Mouse (Mus musculus): ENCODE data around the gene Gm7271. TPM values are rescaled to one million over a fixed set of nuclear protein-coding genes. Genes with fewer than 3 reads are reported as not detected.

Gene Gm7271
- not detected for total RNA-seq (2021)
- long read RNA-seq, experiment 1, result 0 reads
- long read RNA-seq, experiment 2, result 0 reads

GRCm38 (mm10) chr5:76483811-76484210 lies at the start of gene Gm7271:
Gene Gm7271 (plus strand): TSS chr5:76484040.
- DNase-seq (ENCODE audit: low spot score in 2 of 2), result no peak

DNA sequence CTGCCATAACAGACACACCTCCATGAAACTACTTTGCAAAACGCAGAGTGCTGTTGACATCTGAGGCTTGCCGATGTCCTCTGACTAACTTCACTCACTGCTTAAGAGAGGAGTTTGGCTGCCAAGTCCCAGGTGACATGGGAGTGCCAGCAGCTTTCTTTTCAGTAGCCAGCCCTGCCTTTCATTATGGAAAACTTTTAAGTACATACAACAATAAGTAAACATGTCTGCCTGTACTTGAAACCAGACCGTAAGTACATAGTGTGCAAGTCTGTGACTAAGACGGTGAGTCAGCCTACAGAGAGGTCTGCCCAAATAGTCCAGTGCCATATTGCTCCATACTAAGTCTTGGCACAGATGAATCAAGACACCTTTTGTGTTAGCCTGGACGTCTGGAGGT lies 46.7 kb upstream of the Gm7271 start:
- DNase-seq (ENCODE audit: low spot score in 2 of 2), result no peak

DNA sequence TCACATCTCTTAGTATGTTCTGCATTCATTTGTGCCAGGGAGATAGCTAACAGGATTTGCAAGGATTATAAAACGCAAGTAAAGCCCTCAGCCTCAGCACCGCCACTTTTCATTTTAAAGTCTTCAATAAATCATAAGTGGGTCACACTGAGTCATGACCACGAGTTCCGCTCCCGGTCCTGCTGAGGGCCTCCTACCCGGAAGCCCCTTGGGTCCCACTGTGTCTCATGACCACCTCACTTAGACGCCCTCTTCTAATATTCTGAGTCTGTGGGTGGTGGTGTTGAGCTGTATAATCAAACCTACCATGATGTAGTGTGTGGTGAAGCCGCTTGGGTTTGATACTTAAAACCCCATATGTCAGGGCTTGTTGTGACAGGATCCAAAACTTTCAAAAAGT lies 46.1 kb upstream of the Gm7271 start:
- no peak for DNase-seq (ENCODE audit: low spot score in 2 of 2)

GRCm38 (mm10) chr5:76441431-76441830 lies 42.4 kb upstream of the Gm7271 start:
- DNase-seq (ENCODE audit: low spot score in 2 of 2), result no peak

DNA sequence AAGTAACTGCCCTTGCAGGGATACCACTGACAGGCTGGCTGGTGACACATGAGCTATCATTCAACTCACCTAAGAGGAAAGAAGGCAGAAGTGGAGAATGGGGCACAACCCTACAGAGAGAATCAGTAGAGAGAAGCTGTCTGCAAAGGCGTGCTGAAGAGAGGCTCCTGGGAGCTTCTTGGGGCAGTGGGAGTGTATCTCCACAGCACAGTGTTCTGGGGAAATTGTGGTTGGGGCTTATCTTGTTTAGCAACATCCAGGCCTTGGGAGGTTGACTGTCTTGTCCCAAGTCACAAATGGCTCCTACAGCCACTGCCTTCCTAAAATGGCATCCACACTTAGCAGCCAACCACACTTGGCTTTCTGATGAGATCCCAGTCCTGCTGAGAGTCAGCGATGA lies 8.9 kb upstream of the Gm7271 start:
- no peak for DNase-seq (ENCODE audit: low spot score in 2 of 2)

GRCm38 (mm10) chr5:76476873-76477272 lies 7.0 kb upstream of the Gm7271 start:
- DNase-seq (ENCODE audit: low spot score in 2 of 2), result no peak

GRCm38 (mm10) chr5:76477764-76478163 lies 6.1 kb upstream of the Gm7271 start:
- DNase-seq (ENCODE audit: low spot score in 2 of 2), result no peak

DNA sequence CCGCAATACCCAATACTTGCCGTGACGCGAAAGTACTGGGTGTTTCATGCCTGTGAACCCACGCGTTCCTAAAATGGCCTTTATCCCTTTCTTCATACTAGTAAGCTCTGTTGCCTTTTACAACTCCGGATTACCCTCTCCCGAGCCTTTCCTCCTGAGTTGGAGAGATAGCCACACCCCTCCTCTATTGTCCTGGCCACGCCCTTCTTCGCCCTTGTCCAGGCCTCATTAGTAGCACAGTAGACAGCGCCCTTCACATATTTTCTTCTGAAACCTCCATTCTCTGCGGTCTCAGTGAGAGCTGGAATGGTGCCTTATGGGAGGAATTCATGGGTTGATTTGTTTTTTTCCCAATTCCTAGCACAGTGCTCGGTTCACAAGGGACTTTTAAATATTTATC lies 11.3 kb downstream of the Gm7271 start:
- DNase-seq (ENCODE audit: low spot score in 2 of 2), result no peak

DNA sequence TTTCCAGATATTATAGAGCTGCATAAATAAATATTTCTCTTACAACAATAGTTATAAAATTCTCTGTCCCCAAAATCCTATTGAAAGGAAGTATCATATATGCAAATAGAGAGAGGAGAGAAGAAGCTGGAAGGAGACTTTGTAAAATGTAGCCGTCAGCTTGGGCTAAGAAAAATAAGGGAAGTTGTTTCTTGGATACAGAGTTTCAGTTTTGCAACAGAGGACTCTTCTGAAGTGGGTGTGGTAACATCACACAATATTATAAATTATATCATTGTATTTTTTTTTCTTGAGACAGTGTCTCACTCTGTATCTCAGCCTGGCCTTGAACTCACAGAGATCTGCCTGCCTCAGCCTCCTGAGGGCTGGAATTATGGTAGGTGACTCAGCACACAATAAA lies 38.6 kb downstream of the Gm7271 start:
- no peak for DNase-seq (ENCODE audit: low spot score in 2 of 2)

GRCm38 (mm10) chr5:76524623-76525022 lies 40.8 kb downstream of the Gm7271 start:
- no peak for DNase-seq (ENCODE audit: low spot score in 2 of 2)

- no peak for DNase-seq (ENCODE audit: low spot score in 2 of 2)
Observed at GRCm38 (mm10) chr5:76525066-76525465, 41.2 kb downstream of the Gm7271 start.

GRCm38 (mm10) chr5:76525829-76526228 lies 42.0 kb downstream of the Gm7271 start:
- no peak for DNase-seq (ENCODE audit: low spot score in 2 of 2)

- DNase-seq (ENCODE audit: low spot score in 2 of 2), result peak; percentile 92 to 95
Observed at GRCm38 (mm10) chr5:76529040-76529703, 45.3 kb downstream of the Gm7271 start, which contains the start of gene Exoc1. Gene Exoc1 (plus strand): TSS chr5:76529311.

DNA sequence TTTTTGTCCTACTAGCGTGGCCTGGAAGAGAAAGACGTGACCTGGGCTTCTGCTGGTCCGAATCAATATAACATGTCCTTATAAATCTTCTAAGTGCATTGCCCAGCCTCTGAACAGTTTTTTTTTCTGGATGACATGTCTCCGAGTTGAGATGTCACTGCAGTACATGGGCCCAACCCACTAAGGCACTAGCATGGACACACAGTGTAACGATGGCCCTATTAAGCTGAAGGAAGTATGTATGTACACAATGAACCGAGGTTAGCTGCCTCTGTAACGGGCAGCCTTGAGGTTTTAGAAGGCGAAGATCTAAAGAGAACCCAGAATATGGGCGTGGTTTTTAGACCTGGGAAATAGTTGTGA lies 45.8 kb downstream of the Gm7271 start:
- DNase-seq (ENCODE audit: low spot score in 2 of 2), result no peak

GRCm38 (mm10) chr5:76533186-76533585 lies 49.3 kb downstream of the Gm7271 start:
- no peak for DNase-seq (ENCODE audit: low spot score in 2 of 2)

- no peak for DNase-seq (ENCODE audit: low spot score in 2 of 2)
Observed at GRCm38 (mm10) chr5:76536231-76536630, 52.4 kb downstream of the Gm7271 start.

- DNase-seq (ENCODE audit: low spot score in 2 of 2), result peak in 1 of 2 experiments; percentile 40
Observed at GRCm38 (mm10) chr5:76537578-76537977, 53.7 kb downstream of the Gm7271 start.

- DNase-seq (ENCODE audit: low spot score in 2 of 2), result peak; percentile 39 to 59
Observed at GRCm38 (mm10) chr5:76540181-76540580, 56.3 kb downstream of the Gm7271 start.

- DNase-seq (ENCODE audit: low spot score in 2 of 2), result no peak
Observed at GRCm38 (mm10) chr5:76540842-76541241, 57.0 kb downstream of the Gm7271 start.

DNA sequence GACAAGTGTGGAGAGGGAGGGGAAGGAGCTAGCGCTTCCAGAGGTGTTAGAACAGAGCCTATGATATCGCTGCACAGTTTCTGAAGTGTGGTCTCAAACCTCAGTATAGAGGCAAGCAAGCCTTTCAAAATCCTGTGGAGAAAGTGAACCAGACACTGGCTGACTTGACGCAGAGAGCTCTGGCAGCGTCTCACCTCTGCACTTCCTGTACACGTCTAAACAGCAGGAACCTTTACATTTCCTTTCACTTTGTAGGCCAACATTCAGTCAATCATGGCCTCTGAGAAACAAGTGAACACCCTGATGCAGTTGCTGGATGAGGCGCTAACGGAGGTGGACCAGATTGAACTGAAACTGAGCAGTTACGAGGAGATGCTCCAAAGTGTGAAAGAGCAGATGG lies 59.4 kb downstream of the Gm7271 start:
- DNase-seq (ENCODE audit: low spot score in 2 of 2), result no peak

DNA sequence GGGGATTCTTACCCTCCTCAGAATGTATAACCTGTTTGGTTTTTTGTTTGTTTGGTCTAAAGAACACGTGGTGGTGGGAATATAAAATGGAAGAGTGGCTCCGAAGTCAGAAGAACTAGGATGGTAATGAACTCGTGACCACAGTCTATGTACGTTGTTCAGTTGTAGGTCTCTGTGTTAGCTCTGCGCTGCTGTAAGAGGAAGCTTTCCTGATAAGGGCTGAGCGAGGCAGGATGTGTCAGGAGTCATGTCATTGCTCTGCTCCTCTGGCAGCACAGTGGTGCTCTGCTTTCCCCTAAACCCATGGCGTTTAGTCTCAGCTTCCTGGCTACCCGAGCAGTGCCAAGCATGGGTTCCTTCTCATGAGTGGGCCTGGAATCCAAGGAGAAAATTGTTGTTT lies 66.6 kb downstream of the Gm7271 start:
- no peak for DNase-seq (ENCODE audit: low spot score in 2 of 2)

GRCm38 (mm10) chr5:76565321-76565720 lies 81.5 kb downstream of the Gm7271 start:
- peak; percentile 64 to 68 for DNase-seq (ENCODE audit: low spot score in 2 of 2)
